Mouse (Mus musculus) B cell, adult 67 days (primary cell): ENCODE measurements around the gene Olfr463. TPM values are rescaled to one million over a fixed set of nuclear protein-coding genes. Genes with fewer than 3 reads are reported as not detected.

ENCODE experiments used
- total RNA-seq, 2 experiments: library from RNA; stranded (reverse); gene quantifications; 4 replicates each; pipeline ENCODE4 v1.2.4; 2023

Olfr463 gene
- total RNA-seq: not detected

GRCm38 (mm10) chr11:87897287-87897686 lies at the start of gene Olfr463:
Gene Olfr463 (minus strand): TSS chr11:87897387.

GRCm38 (mm10) chr11:87920966-87921365 lies 23.8 kb upstream of the Olfr463 start, which contains the start of gene Olfr464:
Gene Olfr464 (minus strand): TSS chr11:87920967.

GRCm38 (mm10) chr11:87892168-87892567 lies 5.0 kb downstream of the Olfr463 start, which contains the start of gene Olfr462:
Gene Olfr462 (minus strand): TSS chr11:87892268.

GRCm38 (mm10) chr11:87875436-87875835 lies 21.8 kb downstream of the Olfr463 start, which contains the start of gene Epx:
Gene Epx (minus strand): TSS chr11:87875536.

GRCm38 (mm10) chr11:87852690-87853596 lies 44.2 kb downstream of the Olfr463 start, which contains the start of gene Mks1:
Gene Mks1 (plus strand): TSS chr11:87853215.

Other genes starting within 250 kb of the Olfr463 start
- 1 to 10 TPM; 5.3 to 6.3 TPM for gene Rnf43, start 234.7 kb downstream of the Olfr463 start, total RNA-seq
- gene Supt4a, start 159.8 kb downstream of the Olfr463 start, total RNA-seq: 100 to 1,000 TPM; 125 to 140 TPM
- gene Tspoap1, start 136.8 kb downstream of the Olfr463 start, total RNA-seq: 10 to 100 TPM in 1 of 2 experiments, 1 to 10 TPM in 1; 9.1 to 10.2 TPM
- gene Mpo, start 103.8 kb downstream of the Olfr463 start, total RNA-seq: not detected
- gene Lpo, start 69.1 kb downstream of the Olfr463 start, total RNA-seq: not detected
- 10 to 100 TPM; 20.0 to 22.1 TPM for gene Mks1, start 44.2 kb downstream of the Olfr463 start, total RNA-seq
- gene Epx, start 21.9 kb downstream of the Olfr463 start, total RNA-seq: not detected
- gene Olfr462, start 5.1 kb downstream of the Olfr463 start, total RNA-seq: not detected
- gene Olfr464, start 23.6 kb upstream of the Olfr463 start, total RNA-seq: not detected
- gene Dynll2, start 90.1 kb upstream of the Olfr463 start, total RNA-seq: 10 to 100 TPM; 12.1 to 13.3 TPM
- 100 to 1,000 TPM; 370 to 375 TPM for gene Srsf1, start 150.0 kb upstream of the Olfr463 start, total RNA-seq
- 10 to 100 TPM; 73.2 to 79.8 TPM for gene Vezf1, start 170.9 kb upstream of the Olfr463 start, total RNA-seq
- gene Cuedc1, start 200.7 kb upstream of the Olfr463 start, total RNA-seq: 1 to 10 TPM; 5.4 to 8.3 TPM